Mouse (Mus musculus) hindbrain, embryonic 16.5 days (tissue): Measurements from ENCODE around the gene Hspg2. TPM values are rescaled to one million over a fixed set of nuclear protein-coding genes. Genes with fewer than 3 reads are reported as not detected.

Source experiments
- ATAC-seq: fragments of 200-750 bp; cut with Nextera tagmentation; 2 replicates; pipeline ENCODE4 v1.8.0; 2017; ENCODE audit warnings: moderate TSS enrichment, moderate library complexity
- H3K27ac ChIP-seq: fragments of 300-500 bp; sonication (generic); 2 replicates; pipeline ENCODE4 v1.5.1; 2014; ENCODE audit warnings: low read depth, mild to moderate bottlenecking, control low read depth, low read length, moderate library complexity
- H3K27me3 ChIP-seq: fragments of 300-500 bp; sonication (generic); replicated peaks from 2 replicates; pipeline ENCODE4 v1.6.1; 2014; ENCODE audit warnings: low read length; ENCODE audit not compliant: control insufficient read depth, insufficient read depth
- H3K36me3 ChIP-seq: fragments of 300-500 bp; sonication (generic); 2 replicates; pipeline ENCODE4 v1.6.1; 2014; ENCODE audit warnings: mild to moderate bottlenecking, low read length, moderate library complexity, mixed read lengths; ENCODE audit not compliant: control insufficient read depth, insufficient read depth
- H3K4me1 ChIP-seq: fragments of 300-500 bp; sonication (generic); 2 replicates; pipeline ENCODE4 v1.6.1; 2014; ENCODE audit warnings: low read depth, low read length; ENCODE audit not compliant: control insufficient read depth, insufficient read depth
- H3K4me2 ChIP-seq: fragments of 300-500 bp; sonication (generic); 2 replicates; pipeline ENCODE4 v1.6.1; 2014; ENCODE audit warnings: mild to moderate bottlenecking, low read length, control low read depth, moderate library complexity
- H3K4me3 ChIP-seq: fragments of 300-500 bp; sonication (generic); 2 replicates; pipeline ENCODE4 v1.5.1; 2014; ENCODE audit warnings: mild to moderate bottlenecking, low read length, control low read depth, moderate library complexity
- H3K9ac ChIP-seq: fragments of 300-500 bp; sonication (generic); 2 replicates; pipeline ENCODE4 v1.6.1; 2014; ENCODE audit warnings: low read depth, mild to moderate bottlenecking, control low read depth, low read length, moderate library complexity
- H3K9me3 ChIP-seq: fragments of 300-500 bp; sonication (generic); 2 replicates; pipeline ENCODE4 v1.6.1; 2014; ENCODE audit warnings: mild to moderate bottlenecking, low read length, moderate library complexity; ENCODE audit not compliant: control insufficient read depth
- WGBS: fragments of 180-500 bp; shearing (Covaris S2); extraction: QIAGEN DNeasy Blood & Tissue Kit; methylation state at CpG from one replicate; pipeline ENCODE4 v1.1.7; 2014; 5-methylcytosine and 5-hydroxymethylcytosine counted together
- polyA plus RNA-seq: library from polyadenylated mRNA; unstranded; fragments of >200 nt; fragmentation: Nextera tagmentation; extraction: Ambion mirVana; gene quantifications from 2 replicates; pipeline ENCODE4 v1.2.1, GENCODE M21; 2015

Hspg2 gene
- polyA plus RNA-seq, 1 experiment from 2014 or later: 6.5 TPM

GRCm38 (mm10) chr4:137483871-137484270, 15.3 kb downstream of the Hspg2 start:
- Histone ChIP-seq H3K9ac (no peak overlapping the region), H3K27me3 (0 out of 2 replicates have a peak, but pooled peaks cover 2% of the 10 kb centered on the region), H3K4me1 (peaks cover 29% of the 10 kb centered on the region), H3K4me2 (no peak overlapping the region), H3K4me3 (no peak overlapping the region), H3K9me3 (no peaks in the 10 kb centered on the region), H3K36me3 (no peaks in the 10 kb centered on the region), H3K27ac (no peak overlapping the region)
- 67% methylated on average over 16 of the region's 16 CpGs for WGBS
- ATAC-seq: no peak

- no peak overlapping the region for H3K9ac ChIP-seq
- 43% methylated on average over 7 of the region's 7 CpGs for WGBS
- no peak overlapping the region for H3K4me2 ChIP-seq
- 0 out of 2 replicates have a peak, but pooled peaks cover 2% of the 10 kb centered on the region for H3K27me3 ChIP-seq
- no peak overlapping the region for H3K27ac ChIP-seq
- H3K36me3 ChIP-seq: no peaks in the 10 kb centered on the region
- H3K4me1 ChIP-seq: peaks cover 31% of the 10 kb centered on the region
- peak; percentile 15; the same call in 1 of the 2 replicates for ATAC-seq
- no peak overlapping the region for H3K4me3 ChIP-seq
- no peaks in the 10 kb centered on the region for H3K9me3 ChIP-seq
Measured at GRCm38 (mm10) chr4:137484586-137484985, 16.0 kb downstream of the Hspg2 start.

- WGBS: 47% methylated on average over 14 of the region's 14 CpGs
- no peak for ATAC-seq
- H3K4me1 ChIP-seq: peaks cover 26% of the 10 kb centered on the region
Measured at GRCm38 (mm10) chr4:137485258-137485960, 16.8 kb downstream of the Hspg2 start.

GRCm38 (mm10) chr4:137486081-137487014, 17.8 kb downstream of the Hspg2 start:
- Histone ChIP-seq H3K27me3 (0 out of 2 replicates have a peak, but pooled peaks cover 2% of the 10 kb centered on the region), H3K4me2 (no peak overlapping the region), H3K9me3 (no peaks in the 10 kb centered on the region), H3K9ac (no peak overlapping the region), H3K4me1 (peaks cover 25% of the 10 kb centered on the region), H3K36me3 (no peaks in the 10 kb centered on the region), H3K4me3 (no peak overlapping the region), H3K27ac (no peak overlapping the region)
- no peak for ATAC-seq
- 45% methylated on average over 20 of the region's 20 CpGs for WGBS

More at GRCm38 (mm10) chr4:137485258-137485960, 16.8 kb downstream of the Hspg2 start:
- H3K9me3 ChIP-seq: no peaks in the 10 kb centered on the region
- 0 out of 2 replicates have a peak, but pooled peaks cover 4% of the 10 kb centered on the region for H3K27me3 ChIP-seq
- H3K9ac ChIP-seq: no peak overlapping the region
- H3K4me2 ChIP-seq: no peak overlapping the region
- H3K4me3 ChIP-seq: no peak overlapping the region
- no peak overlapping the region for H3K27ac ChIP-seq
- no peaks in the 10 kb centered on the region for H3K36me3 ChIP-seq

GRCm38 (mm10) chr4:137487286-137488000, 18.9 kb downstream of the Hspg2 start:
- no peaks in the 10 kb centered on the region for H3K36me3 ChIP-seq
- peak overlapping the region; percentile 48 for H3K27ac ChIP-seq
- H3K4me3 ChIP-seq: no peak overlapping the region
- ATAC-seq: no peak
- H3K9me3 ChIP-seq: no peaks in the 10 kb centered on the region
- 0 out of 2 replicates have a peak, but pooled peaks cover 2% of the 10 kb centered on the region for H3K27me3 ChIP-seq
- peaks cover 25% of the 10 kb centered on the region for H3K4me1 ChIP-seq
- 50% methylated on average over 10 of the region's 10 CpGs for WGBS
- no peak overlapping the region for H3K4me2 ChIP-seq
- peak overlapping the region; percentile 13; the same call in 1 of the 2 replicates for H3K9ac ChIP-seq

GRCm38 (mm10) chr4:137488038-137488437, 19.5 kb downstream of the Hspg2 start:
- ATAC-seq: no peak
- Histone ChIP-seq H3K4me2 (no peak overlapping the region), H3K4me3 (no peak overlapping the region), H3K27ac (no peak overlapping the region), H3K27me3 (0 out of 2 replicates have a peak, but pooled peaks cover 2% of the 10 kb centered on the region), H3K9ac (no peak overlapping the region), H3K4me1 (peaks cover 25% of the 10 kb centered on the region), H3K9me3 (no peaks in the 10 kb centered on the region), H3K36me3 (no peaks in the 10 kb centered on the region)
- WGBS: 35% methylated on average over 11 of the region's 11 CpGs

- H3K4me1 ChIP-seq: peaks cover 25% of the 10 kb centered on the region
- no peak for ATAC-seq
- H3K9me3 ChIP-seq: no peaks in the 10 kb centered on the region
- 0 out of 2 replicates have a peak, but pooled peaks cover 2% of the 10 kb centered on the region for H3K27me3 ChIP-seq
- peak overlapping the region; percentile 3; the same call in 1 of the 2 replicates for H3K9ac ChIP-seq
- H3K4me2 ChIP-seq: no peak overlapping the region
- H3K27ac ChIP-seq: peak overlapping the region; percentile 56; the same call in 1 of the 2 replicates
- no peaks in the 10 kb centered on the region for H3K36me3 ChIP-seq
- no peak overlapping the region for H3K4me3 ChIP-seq
- WGBS: 17% methylated on average over 12 of the region's 12 CpGs
Measured at GRCm38 (mm10) chr4:137488571-137489303, 20.2 kb downstream of the Hspg2 start.

- H3K36me3 ChIP-seq: no peaks in the 10 kb centered on the region
- 57% methylated on average over 8 of the region's 8 CpGs for WGBS
- H3K27ac ChIP-seq: no peak overlapping the region
Measured at GRCm38 (mm10) chr4:137489996-137490395, 21.4 kb downstream of the Hspg2 start.

More at GRCm38 (mm10) chr4:137489996-137490395, 21.4 kb downstream of the Hspg2 start:
- H3K9ac ChIP-seq: no peak overlapping the region
- H3K9me3 ChIP-seq: no peaks in the 10 kb centered on the region
- no peak overlapping the region for H3K4me3 ChIP-seq
- H3K4me1 ChIP-seq: peaks cover 26% of the 10 kb centered on the region
- H3K27me3 ChIP-seq: 0 out of 2 replicates have a peak, but pooled peaks cover 2% of the 10 kb centered on the region
- H3K4me2 ChIP-seq: no peak overlapping the region
- no peak for ATAC-seq
